In genomic region chr7:66929263-66929662, GRCm38 (mm10) we compare ENCODE assay signal across 8 mouse cellular contexts.
DNase-seq lines count a peak whose midpoint lies in the region; ATAC-seq and TF ChIP-seq lines count a peak whose summit lies in the region.

No protein-coding gene starts in this region.

- H3K9ac ChIP-seq in hindbrain, postnatal 0 days (replicated peaks; ENCODE audit: low read length): no peak overlapping the region

- no peaks in the 10 kb centered on the region for H3K4me1 ChIP-seq in hindbrain, postnatal 0 days (ENCODE audit: insufficient read depth, low read length)
- H3K4me1 ChIP-seq in hindbrain, embryonic 10.5 days (replicated peaks): peaks cover 17% of the 10 kb centered on the region
- no peaks in the 10 kb centered on the region; the same call in 1 of the 2 replicates for H3K4me1 ChIP-seq in kidney, adult 2 months (ENCODE audit: control insufficient read depth, insufficient read depth, low read length)

- no peak overlapping the region for H3K4me3 ChIP-seq in hindbrain, postnatal 0 days (ENCODE audit: low read length)
- H3K4me3 ChIP-seq in hindbrain, embryonic 10.5 days: no peak overlapping the region
- no peak overlapping the region for H3K4me3 ChIP-seq in kidney, adult 2 months (ENCODE audit: insufficient read depth, low read depth, low read length)
- no peak overlapping the region for H3K4me3 ChIP-seq in left cerebral cortex, adult 2 months

- intact Hi-C loops in left cerebral cortex, adult 2 months (cut with DNase I): no loop called here

- no peaks in the 10 kb centered on the region for H3K27me3 ChIP-seq in hindbrain, postnatal 0 days (ENCODE audit: insufficient read depth, low read length)
- no peaks in the 10 kb centered on the region for H3K27me3 ChIP-seq in hindbrain, embryonic 10.5 days (ENCODE audit: insufficient read depth, poor library complexity, severe bottlenecking)
- no peaks in the 10 kb centered on the region for H3K27me3 ChIP-seq in kidney, adult 2 months (replicated peaks; ENCODE audit: control insufficient read depth, insufficient read depth, low read length)

- ATAC-seq in hindbrain, postnatal 0 days: peak; percentile 66; the same call in 1 of the 2 replicates
- ATAC-seq in megakaryocyte progenitor cell, adult 5-6 weeks (replicated peaks; ENCODE audit: poor library complexity): peak; percentile 34

- no peaks in the 10 kb centered on the region for H3K36me3 ChIP-seq in hindbrain, postnatal 0 days (ENCODE audit: insufficient read depth, low read length)
- H3K36me3 ChIP-seq in hindbrain, embryonic 10.5 days: no peaks in the 10 kb centered on the region
- no peaks in the 10 kb centered on the region for H3K36me3 ChIP-seq in kidney, adult 2 months (ENCODE audit: control insufficient read depth, insufficient read depth, low read length)

- no peak for TF ChIP-seq CTCF in hindbrain, postnatal 0 days (IDR thresholded peaks at IDR 0.05; ENCODE audit: low read depth)
- TF ChIP-seq CTCF in kidney, adult 2 months (conservative IDR thresholded peaks at IDR 0.05; ENCODE audit: insufficient read depth, insufficient read length, low read depth, low read length): no peak
- no peak for TF ChIP-seq CTCF in left cerebral cortex, adult 2 months (IDR thresholded peaks at IDR 0.05)

- no peak overlapping the region for H3K27ac ChIP-seq in hindbrain, postnatal 0 days
- H3K27ac ChIP-seq in hindbrain, embryonic 10.5 days: no peak overlapping the region
- no peak overlapping the region for H3K27ac ChIP-seq in kidney, adult 2 months (ENCODE audit: insufficient read depth, low read depth, low read length)
- no peak overlapping the region for H3K27ac ChIP-seq in left cerebral cortex, adult 2 months

- peak; percentile 50 for DNase-seq in hindbrain, postnatal 0 days (ENCODE audit: low spot score)
- no peak for DNase-seq in hindbrain, embryonic 10.5 days (ENCODE audit: low spot score)
- DNase-seq in gastrocnemius, adult 8-10 months (ENCODE audit: low spot score in 2 of 2): peak; percentile 46 to 71
- peak; percentile 60 for DNase-seq in kidney, adult 2 months
- no peak for DNase-seq in natural killer cell, adult 2 months (ENCODE audit: low spot score in 2 of 2)
- no peak for DNase-seq in left cerebral cortex, adult 2 months (ENCODE audit: extremely low spot score in 1 of 2, low spot score in 2 of 2)
- no peak for DNase-seq in cerebellum, adult 8-10 months

- H3K4me2 ChIP-seq in hindbrain, postnatal 0 days (ENCODE audit: low read depth, low read length): no peak overlapping the region

- H3K9me3 ChIP-seq in hindbrain, postnatal 0 days (ENCODE audit: low read length): no peaks in the 10 kb centered on the region
- H3K9me3 ChIP-seq in hindbrain, embryonic 10.5 days: no peaks in the 10 kb centered on the region

- TF ChIP-seq POLR2A in kidney, adult 2 months (IDR thresholded peaks at IDR 0.05; ENCODE audit: low read depth, low read length): no peak

- WGBS in hindbrain, postnatal 0 days: 25% methylated on average over 6 of the region's 6 CpGs
- 56% methylated on average over 6 of the region's 6 CpGs for WGBS in hindbrain, embryonic 10.5 days
- WGBS in kidney, adult 2 months: 31% methylated on average over 6 of the region's 6 CpGs

Comparison
In these comparisons a context has a peak if more than half of its experiments do, and no peak if none do; other contexts are left out.
1. DNase-seq: peak in hindbrain, postnatal 0 days (single experiment), gastrocnemius, adult 8-10 months (2 of 2) and kidney, adult 2 months (single experiment); none in hindbrain, embryonic 10.5 days (single experiment), natural killer cell, adult 2 months (0 of 2), left cerebral cortex, adult 2 months (0 of 2) and cerebellum, adult 8-10 months (single experiment).